Mouse (Mus musculus) kidney, adult 18-20 months (tissue): ENCODE data around the gene Ssr1.
A peak's percentile ranks its signal among the peaks of the same experiment; 100 is the strongest.

ENCODE experiments used
- DNase-seq: peaks from one replicate; pipeline ENCODE4 v3.0.0; 2021

The Ssr1 gene

GRCm38 (mm10) chr13:37974731-37975130, 19.3 kb downstream of the Ssr1 start:
- no peak for DNase-seq

GRCm38 (mm10) chr13:37974036-37974435, 20.0 kb downstream of the Ssr1 start:
- no peak for DNase-seq

- no peak for DNase-seq
Measured at GRCm38 (mm10) chr13:37970887-37971530, 23.0 kb downstream of the Ssr1 start.

DNA sequence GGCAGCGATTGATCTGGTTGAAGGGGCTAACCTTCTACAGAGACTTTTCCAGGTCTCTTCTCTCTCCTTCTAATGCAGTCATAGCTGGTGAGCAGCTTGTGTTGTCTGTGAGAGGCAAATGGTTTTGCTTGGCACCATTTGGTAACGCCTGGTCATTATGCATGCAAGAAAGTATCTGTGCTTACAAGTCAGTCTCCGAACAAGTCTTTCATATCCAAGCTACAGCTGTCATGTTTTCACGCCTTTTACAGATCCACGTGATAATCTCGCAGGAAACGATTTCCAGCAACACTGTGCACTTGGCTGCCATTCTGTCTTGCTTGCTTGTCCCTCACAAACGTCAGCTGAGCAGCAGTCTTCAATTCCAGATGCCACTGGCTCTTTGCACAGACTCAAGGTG, 24.0 kb downstream of the Ssr1 start:
- no peak for DNase-seq

DNA sequence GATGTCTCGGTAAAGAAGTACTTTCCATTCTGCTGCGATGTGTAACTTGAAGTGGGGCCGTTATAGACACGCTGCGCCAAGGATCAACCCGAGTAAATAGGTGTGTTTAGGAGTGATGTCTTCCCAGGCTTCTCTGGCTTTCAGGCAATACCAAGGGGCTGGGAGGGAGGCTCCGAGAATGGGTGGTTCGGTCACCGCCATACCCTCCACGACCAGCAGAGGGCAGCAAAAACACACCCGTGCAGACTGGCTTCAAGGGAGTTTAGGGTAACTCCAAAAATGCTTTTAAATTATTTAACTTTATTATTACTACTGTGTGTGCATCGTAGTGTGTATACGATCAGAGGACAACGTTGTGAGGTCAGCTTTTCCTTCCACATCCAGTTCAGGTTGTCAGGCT, 24.7 kb downstream of the Ssr1 start:
- peak; percentile 88 for DNase-seq

DNA sequence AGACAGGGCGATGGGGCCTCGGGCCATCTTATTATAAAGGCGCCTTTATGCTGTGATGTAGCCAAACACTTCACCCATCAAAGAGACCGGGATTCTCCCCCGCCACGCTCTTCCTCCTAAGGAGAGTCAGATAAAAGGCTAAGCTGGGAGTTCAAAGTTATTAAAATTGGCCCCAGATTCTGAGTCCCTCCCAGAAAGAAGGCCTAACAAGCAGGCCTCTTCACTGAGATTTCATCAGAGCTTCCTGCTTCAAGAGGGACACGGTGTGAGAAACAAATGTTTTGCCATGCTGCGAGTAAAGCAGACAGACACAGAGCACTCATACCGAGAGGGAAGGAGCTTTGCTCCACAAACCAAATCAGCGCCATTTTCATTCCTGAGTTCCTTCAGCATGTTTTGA, 26.5 kb downstream of the Ssr1 start:
- DNase-seq: no peak

- no peak for DNase-seq
Measured at GRCm38 (mm10) chr13:37967052-37967437, 27.0 kb downstream of the Ssr1 start.

DNA sequence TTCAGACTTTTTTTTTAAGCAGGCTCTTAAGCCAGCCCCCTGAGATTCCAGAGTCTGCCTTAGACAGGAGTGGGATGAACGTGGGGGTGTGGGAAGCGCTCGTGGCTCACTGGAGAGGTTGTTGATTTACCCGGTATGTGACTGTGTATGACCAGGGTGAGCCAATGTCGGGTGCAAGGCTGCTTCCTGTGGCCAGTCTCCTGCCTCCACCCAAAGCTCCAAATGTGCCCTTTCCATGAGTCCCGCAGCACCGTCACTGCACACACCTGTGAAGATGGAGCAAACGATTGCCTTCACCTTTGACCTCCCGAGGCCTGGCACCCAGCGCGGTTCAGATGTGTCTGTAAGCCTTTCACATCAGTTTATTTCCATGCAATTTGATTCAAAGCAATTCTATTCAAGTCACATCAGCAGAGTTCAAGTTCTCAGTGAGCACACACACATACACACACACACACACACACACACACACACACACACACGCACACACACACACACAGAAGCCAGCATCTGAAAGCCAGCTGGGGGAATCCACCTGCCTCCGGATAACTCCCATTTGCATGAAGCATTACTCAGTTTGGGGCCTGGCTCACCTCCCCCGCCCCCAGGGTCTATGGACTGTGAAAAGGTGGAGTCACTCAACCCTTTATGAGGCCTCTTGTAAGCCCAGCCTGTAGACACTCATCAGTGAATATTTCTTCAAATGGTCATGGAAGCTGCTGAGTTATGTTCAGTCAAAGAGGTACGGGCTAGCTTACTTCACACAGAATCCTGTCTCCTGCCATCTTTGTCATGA, 27.6 kb downstream of the Ssr1 start:
- DNase-seq: no peak

GRCm38 (mm10) chr13:37965126-37965914, 28.7 kb downstream of the Ssr1 start:
- DNase-seq: no peak

DNA sequence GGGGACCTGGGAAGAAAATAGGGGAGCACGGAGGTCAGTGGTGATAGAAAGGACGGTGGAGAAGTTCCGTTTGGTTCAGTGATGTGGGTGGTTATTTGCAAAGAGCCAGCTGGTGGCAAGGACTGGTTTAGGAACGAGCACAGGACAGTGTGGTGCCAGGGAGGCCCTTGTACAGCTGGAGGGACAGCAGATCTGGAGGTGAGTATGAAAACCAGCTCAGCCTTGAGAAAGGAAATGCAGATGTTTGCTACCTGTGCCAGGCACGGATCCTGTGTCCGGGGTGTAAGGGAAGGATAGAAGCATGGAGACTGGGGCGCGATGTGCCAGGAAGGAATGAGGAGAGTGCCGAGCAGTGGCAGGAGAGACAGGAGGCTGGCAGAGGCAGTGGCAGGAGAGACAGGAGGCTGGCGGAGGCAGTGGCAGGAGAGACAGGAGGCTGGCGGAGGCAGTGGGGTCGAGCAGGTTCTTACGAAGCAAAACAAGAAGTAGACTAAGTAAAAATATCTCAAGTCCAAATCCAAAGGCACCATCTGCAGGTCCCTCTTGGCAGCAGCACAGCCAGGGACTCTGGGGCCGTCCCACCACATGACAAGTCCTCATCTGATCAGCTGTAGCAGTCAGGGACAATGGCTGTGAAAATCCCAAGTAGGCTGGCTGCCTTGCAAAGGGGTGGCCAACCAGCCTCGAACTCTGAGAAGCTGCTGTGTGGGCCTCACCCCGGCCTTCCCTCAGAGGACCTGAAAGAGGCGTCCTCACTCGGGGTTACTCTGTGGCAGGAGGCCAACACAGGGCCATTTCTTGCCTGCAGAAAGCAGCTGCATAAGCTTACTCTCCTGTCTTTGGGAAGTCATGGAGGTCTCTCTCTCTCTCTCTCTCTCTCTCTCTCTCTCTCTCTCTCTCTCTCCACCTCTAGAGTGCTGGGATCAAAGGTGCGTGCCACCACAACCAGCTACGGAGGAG, 29.6 kb downstream of the Ssr1 start:
- no peak for DNase-seq

DNA sequence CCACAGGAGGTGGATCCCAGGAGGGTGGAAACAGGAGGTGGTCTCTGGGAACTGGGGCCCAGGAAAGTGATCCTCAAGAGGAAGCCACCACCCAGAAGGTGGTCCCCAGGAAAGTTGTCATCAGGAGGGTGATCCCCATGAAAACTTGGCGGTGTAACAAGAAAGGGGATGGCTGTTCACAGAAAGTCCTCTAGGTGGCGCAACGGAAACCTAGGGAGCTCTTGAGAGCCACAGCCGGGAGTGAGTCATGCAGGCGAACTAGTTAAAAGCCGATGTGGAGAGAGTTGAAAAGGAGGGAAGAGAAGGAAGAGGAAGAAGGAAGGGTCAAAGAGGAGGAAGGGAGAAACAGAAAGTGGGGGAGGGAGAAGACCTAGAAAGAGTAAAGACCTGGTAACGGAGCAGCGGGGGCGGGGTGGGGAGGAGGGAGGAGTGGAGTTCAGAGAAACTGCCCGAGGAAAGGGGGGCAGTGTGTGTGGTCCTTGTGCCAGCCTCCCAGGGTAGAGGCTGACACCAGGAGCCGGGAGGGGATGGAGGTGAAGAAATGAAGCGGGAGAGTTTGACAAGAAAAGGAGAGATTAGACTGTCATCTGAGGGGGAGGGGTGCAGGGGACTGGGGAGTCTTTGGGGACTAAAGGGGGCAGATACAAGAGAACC, 30.5 kb downstream of the Ssr1 start:
- peak; percentile 77 for DNase-seq

GRCm38 (mm10) chr13:37962541-37962940, 31.5 kb downstream of the Ssr1 start:
- no peak for DNase-seq

- no peak for DNase-seq
Measured at GRCm38 (mm10) chr13:37959936-37960335, 34.1 kb downstream of the Ssr1 start.

DNA sequence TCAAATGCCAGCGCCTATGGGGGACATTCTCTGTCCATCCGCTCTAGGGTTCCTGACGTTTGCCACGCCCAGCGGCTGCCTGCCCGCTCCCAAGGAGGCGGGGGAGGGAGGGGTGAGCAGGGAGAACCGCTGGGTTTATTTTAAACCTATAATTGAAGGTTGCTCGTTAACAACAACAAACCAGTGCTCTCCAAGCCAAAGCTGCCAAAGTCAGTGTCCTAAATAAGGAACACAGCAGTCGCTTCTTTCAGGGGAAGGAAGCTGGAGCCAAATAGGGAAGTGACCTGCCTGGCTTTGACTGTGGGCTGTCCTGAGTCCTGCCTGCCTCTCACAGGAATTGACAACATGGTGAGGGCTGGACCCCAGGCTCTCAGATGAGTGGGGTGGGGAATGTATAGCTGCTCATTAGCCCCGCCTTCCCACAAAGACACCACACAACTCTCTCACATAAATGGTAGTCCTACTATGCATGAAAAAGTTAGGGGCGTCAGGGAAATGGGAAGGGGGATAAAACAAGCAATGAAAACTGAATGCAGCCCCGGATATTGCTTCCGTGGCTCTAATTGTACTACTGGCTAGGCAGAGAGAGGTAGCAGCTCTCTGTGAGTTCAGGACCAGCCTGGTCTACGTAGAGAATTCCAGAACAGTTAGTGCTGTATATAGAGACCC, 34.6 kb downstream of the Ssr1 start:
- DNase-seq: no peak

GRCm38 (mm10) chr13:37958498-37959238, 35.3 kb downstream of the Ssr1 start:
- no peak for DNase-seq

DNA sequence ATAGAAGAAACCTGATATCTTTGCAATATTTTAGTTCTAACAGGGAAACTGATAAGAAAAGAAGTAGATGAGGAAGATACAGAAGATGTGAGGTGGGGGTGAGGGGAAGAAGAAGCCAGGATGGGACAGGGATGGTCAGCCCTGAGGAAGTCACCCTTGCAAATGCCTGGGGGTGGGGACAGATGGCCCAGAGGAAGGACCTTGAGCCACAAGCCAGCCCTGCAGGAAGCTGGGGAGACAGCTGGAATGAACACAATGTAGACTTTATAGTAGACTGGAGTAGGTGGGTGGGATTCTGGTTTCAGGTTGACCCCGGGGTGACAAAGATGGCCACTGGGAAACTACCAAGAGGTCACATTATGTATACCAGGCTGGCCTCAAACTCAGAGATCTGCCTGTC, 39.7 kb downstream of the Ssr1 start:
- no peak for DNase-seq

DNA sequence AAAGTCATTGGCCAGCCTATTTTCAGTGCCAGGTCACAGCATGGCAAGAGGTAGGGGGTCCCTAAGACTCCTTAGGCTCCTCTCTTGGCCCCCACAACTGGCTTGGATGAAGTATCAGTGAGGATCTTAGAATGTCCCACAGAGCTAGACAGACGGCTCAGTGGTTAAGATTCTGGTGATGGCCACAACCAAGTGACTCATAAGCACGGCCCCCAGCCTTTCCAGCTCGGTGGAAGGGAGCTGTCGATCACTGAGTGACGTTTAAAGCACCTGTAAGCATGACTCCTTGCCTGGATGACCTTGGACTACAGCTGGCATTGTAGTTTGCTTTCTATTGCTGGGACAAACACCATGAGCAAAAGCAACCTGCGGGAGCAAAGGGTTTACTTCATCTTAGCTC, 41.0 kb downstream of the Ssr1 start:
- DNase-seq: no peak

DNA sequence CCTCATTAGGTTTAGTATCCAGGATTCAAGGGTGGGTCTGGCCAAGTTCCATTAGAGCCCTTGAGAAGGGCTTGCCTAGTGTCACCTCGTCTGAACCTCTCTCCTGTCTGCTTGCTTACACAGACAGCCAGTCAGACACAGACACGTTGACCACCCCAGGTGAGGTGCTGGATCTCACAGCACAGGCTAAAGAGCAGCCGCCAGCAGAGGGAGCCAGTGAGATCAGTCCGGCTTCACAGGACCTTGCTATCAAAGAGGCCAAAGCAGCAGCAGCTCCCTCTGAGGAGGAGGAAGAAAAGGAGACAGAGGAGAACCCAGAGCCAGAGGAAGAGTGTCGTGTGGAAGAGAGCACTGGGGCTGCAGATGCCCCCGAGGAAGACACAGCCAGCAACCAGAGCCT, 47.3 kb downstream of the Ssr1 start:
- peak; percentile 89 for DNase-seq

- DNase-seq: no peak
Measured at GRCm38 (mm10) chr13:37945392-37945791, 48.6 kb downstream of the Ssr1 start.

DNA sequence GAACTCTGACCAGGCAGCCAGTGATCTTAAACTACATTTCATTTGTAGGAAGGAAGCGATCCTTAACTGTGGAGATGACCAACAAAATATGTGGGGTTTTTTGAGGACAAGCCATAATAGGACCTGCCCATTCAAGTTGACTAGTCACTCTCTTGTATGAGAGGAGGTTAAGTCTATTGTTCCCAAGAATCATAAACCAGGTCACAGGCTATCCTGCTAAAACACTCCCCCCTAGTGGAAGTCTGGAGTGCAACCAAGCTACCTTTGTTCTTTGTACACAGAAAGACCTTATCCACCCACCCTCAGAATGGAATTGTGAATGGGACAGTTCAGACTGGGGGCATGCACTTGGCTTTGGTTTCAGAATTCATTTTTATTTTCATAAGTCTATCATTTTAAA, 49.7 kb downstream of the Ssr1 start:
- DNase-seq: peak; percentile 49

- no peak for DNase-seq
Measured at GRCm38 (mm10) chr13:37943466-37943865, 50.6 kb downstream of the Ssr1 start.
